Mouse (Mus musculus) lung, postnatal 14 days (tissue): ENCODE results near the gene Mre11a.
"Not testable (repeated sequence)": the region's sequence is repeated elsewhere in the genome, so short reads cannot be mapped to it uniquely, and the experiment has no call there.

Source experiments
- DNase-seq: peaks from one replicate; pipeline ENCODE4 v3.0.0; 2021

Mre11a gene

DNA sequence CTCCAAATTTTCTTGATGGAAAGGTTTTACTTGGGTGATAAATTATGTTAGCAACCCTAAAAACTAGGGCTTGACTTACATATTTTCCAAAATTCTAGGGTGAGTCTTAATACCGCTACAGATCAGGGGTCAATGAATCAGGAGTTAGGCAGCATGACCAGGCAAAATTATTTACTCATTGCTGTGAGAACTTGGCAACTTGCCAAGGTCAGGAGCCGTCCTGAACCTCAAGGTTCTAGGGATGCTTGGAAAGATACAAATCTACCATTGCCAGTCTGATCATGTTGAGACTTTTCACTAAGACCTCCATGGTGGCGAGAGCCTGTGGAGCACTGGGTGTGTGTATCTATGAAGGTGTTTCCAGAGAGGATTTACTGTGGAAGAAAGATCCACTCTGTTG lies 87.1 kb downstream of the Mre11a start:
- DNase-seq: no peak

DNA sequence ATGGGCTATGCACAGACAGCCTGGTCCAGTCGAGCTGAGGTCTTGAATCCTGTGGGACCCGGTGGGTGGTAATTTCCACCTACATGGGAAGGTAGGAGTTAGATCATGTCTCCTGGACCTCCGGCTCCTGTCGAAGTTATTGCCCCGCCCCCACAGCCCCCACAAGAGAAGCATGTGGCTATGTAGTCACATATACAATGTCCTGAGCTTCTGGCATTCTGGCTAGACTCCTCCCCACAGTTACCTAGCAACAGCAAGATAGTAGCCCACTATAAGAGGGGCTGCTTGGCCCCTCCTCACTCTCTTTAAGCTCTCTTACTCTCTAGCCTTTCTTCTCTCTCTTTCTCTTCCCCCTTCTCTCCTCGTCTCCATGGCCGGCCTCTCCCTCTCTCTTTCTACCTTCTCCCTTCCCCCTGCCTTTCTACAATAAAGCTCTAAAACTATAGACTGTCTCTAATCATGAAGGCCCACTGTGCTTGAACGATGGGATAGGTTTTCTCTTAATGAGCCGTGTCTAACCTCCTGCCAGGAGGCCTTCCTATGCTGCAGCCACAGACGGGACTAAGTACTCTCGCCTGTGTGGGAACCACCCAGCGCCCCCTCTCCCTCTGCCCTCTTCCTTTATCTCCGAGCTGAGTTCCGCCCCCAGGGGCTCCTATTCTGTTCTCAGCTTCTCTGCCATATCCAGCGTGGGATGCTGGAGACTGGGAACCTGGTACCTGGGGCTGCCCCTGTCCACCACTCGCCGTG lies 87.9 kb downstream of the Mre11a start:
- no peak for DNase-seq

DNA sequence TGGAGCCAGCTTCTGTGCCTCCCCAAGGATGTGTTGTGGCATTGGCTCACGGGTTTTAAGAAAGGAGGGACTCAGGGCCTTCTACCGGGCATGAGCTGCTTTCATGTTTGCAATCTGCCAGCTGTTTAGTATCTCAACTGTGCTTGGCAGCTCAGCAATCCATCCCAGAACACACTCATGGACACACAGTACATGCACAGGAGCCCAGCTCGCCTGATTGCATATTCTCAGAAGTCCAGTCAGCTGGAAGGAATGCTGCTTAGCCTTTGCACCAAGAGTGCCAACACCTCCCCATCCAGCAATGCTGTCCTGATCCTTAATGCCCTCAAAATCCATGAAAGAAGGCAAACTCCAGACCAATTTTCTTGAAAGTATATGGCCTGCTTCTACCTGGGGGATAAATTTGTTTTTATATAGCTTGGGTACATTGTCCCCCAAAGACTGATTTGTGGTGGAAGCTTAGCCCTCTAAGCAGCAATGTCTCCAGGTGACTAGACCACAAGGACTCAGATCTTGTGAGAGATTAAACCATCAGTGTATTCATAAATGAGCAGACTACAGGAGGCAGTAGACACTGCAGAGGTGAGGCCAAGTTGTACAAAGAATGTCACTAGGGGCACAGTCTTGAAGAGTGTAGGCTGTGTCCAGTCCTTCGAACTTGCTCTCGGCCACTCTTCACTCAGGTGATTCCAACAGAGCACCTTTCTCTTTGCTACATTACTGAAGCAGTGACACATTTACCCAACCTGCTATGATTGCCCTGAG lies 91.5 kb downstream of the Mre11a start:
- DNase-seq: peak; percentile 15

DNA sequence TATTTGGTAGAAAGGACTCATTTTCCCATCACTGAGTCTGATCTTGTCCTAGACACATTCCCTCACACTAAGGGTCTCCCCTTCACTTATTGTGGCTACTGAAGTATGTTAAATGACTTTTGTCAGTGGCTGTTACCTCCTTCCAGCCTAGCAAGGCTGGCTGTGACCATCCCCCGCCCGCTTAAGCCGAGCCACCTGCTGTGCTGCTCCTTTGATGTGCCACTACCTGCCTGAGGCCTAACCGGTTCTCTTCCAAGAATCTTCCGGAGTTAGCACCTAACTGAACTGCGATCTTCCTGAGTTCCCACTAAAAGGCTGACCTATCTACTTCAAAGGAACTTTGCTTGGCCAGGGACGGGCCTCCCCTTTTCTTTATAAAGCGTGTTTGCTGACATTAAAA lies 92.1 kb downstream of the Mre11a start:
- not testable (repeated sequence) for DNase-seq

DNA sequence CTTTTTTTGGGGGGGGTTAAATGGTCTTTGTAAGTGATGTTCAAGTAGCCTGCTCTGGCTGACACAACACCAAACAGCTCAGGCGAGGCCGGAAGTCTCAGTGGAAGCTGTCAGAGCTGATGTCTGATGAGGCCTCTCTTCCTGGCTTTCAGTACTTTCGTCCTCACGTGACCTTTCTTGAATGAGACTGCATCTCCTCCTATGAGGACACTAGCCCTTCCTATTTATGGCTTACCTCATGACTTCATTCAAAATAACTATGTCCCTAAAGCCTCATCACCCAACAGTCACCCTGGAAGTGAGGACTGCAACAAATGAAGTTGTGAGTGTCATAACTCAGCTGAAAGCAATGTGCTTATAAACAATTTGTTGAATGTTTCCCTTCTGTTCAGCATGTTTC lies 100.2 kb downstream of the Mre11a start:
- peak; percentile 22 for DNase-seq

DNA sequence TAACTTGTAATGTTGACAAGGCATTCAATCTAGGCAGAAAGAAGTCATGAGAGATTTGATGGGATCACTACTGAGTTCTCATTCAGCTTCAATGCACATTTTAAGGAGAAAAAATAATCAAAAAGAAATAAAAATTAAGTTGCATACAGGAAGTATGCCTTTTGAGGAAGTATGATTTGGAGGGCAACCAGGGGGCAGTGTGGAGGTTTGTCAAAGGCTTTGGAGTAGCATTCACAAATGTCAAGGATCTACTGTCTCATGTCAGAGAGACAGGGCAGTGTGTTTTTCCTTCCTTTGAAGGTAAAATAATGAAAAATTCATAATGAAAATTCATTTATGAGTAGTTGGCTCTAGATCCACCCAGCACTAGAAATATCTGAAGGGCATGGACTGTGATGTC lies 100.7 kb downstream of the Mre11a start:
- DNase-seq: no peak

DNA sequence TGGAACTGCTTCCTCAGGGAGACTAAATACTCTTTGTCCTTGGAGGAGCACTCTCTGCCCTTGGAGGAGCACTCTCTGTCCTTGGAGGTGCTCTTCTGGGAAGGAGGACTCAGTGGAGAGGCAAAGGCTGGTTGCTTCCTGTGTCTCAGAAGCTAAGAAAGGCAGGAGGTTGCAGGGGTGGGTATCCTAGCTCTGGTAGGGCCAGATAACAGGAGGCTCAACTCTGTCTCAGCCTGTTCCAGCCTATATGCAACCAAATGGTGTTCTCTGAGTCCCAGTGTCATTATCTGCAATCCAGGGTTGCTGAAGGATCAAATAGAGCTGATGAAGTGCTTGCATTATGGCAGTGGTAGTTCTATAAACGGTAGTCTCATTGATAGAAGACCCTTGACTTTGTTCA lies 101.5 kb downstream of the Mre11a start:
- DNase-seq: no peak
